Mouse (Mus musculus) heart, adult 2 months (tissue): ENCODE measurements around the gene Hnrnpa3. TPM values are rescaled to one million over a fixed set of nuclear protein-coding genes. Genes with fewer than 3 reads are reported as not detected.

Source experiments
- DNase-seq, 2 experiments: peaks; one replicate each; pipeline ENCODE4 v3.0.0; 2021
- H3K27ac ChIP-seq: fragments of 200-600 bp; 2 replicates; pipeline ENCODE4 v1.8.1; 2022
- H3K27me3 ChIP-seq: fragments of 200-500 bp; 2 replicates; pipeline ENCODE4 v1.6.1; 2012; ENCODE audit warnings: mild to moderate bottlenecking, low read length, inconsistent platforms, mixed read lengths; ENCODE audit not compliant: control insufficient read depth, insufficient read depth
- H3K36me3 ChIP-seq: fragments of 200-500 bp; 2 replicates; pipeline ENCODE4 v1.6.1; 2012; ENCODE audit warnings: low read length, inconsistent platforms; ENCODE audit not compliant: control insufficient read depth, insufficient read depth
- H3K4me1 ChIP-seq: fragments of 200-500 bp; 2 replicates; pipeline ENCODE4 v1.6.1; 2011; ENCODE audit warnings: low read length; ENCODE audit not compliant: control insufficient read depth, insufficient read depth
- H3K4me3 ChIP-seq: fragments of 200-600 bp; 2 replicates; pipeline ENCODE4 v1.8.1; 2022
- H3K79me2 ChIP-seq: fragments of 200-500 bp; replicated peaks from 2 replicates; pipeline ENCODE4 v1.6.1; 2012; ENCODE audit warnings: mild to moderate bottlenecking, inconsistent platforms, low read length, moderate library complexity, mixed read lengths; ENCODE audit not compliant: control insufficient read depth, insufficient read depth
- H3K9ac ChIP-seq: fragments of 200-500 bp; 2 replicates; pipeline ENCODE4 v1.6.1; 2012; ENCODE audit warnings: low read depth, mild to moderate bottlenecking, control low read depth, inconsistent platforms, low read length, mixed read lengths
- CTCF ChIP-seq: fragments of 200-600 bp; IDR thresholded peaks from 2 replicates; pipeline ENCODE4 v1.8.1; 2022; ENCODE audit warnings: antibody characterized with exemption, mild to moderate bottlenecking, moderate library complexity
- EP300 ChIP-seq: fragments of 200-500 bp; IDR thresholded peaks from 2 replicates; pipeline ENCODE4 v1.6.1; 2011; ENCODE audit warnings: low read depth, low read length, control low read depth; ENCODE audit not compliant: insufficient read depth
- POLR2A ChIP-seq: fragments of 200-500 bp; IDR thresholded peaks from 2 replicates; pipeline ENCODE4 v1.6.1; 2011; ENCODE audit warnings: mild to moderate bottlenecking, low read depth, low read length, control low read depth; ENCODE audit not compliant: insufficient read depth
- WGBS: fragments of 180-500 bp; shearing (Covaris S2); methylation state at CpG from one replicate; pipeline ENCODE4 v1.1.7; 2018; 5-methylcytosine and 5-hydroxymethylcytosine counted together
- intact Hi-C: fragments of 180-260 bp; cut with DNase I; formaldehyde crosslinking; loops from one replicate; pipeline ENCODE4 v1.15.1; 2025
- polyA plus RNA-seq: library from polyadenylated mRNA; depleted of rRNA; stranded (reverse); fragments of >200 nt; gene quantifications from 2 replicates; pipeline ENCODE4 v1.2.3, GENCODE M21; 2012
- total RNA-seq, 2 experiments: library from RNA; stranded (reverse); gene quantifications; 2 replicates each; pipeline ENCODE4 v1.2.3; 2021

Gene Hnrnpa3
- total and polyA plus RNA-seq, 3 experiments = 18.5 to 180 (median 177) TPM

- intact Hi-C loops = no loop called here
- TF ChIP-seq CTCF (no peak), POLR2A (no peak), EP300 (no peak)
- DNase-seq = no peak
- 60% methylated on average over 6 of the region's 6 CpGs for WGBS
- H3K79me2 ChIP-seq = no peaks in the 10 kb centered on the region
- H3K36me3 ChIP-seq = no peaks in the 10 kb centered on the region
- no peak overlapping the region for H3K9ac ChIP-seq
- peaks cover 2% of the 10 kb centered on the region; the same call in 1 of the 2 replicates for H3K4me1 ChIP-seq
- no peaks in the 10 kb centered on the region for H3K27me3 ChIP-seq
- no peak overlapping the region for H3K27ac ChIP-seq
- H3K4me3 ChIP-seq = no peak overlapping the region
These were observed 32.2 kb upstream of the Hnrnpa3 start for GRCm38 (mm10) chr2:75626597-75627440.

DNA sequence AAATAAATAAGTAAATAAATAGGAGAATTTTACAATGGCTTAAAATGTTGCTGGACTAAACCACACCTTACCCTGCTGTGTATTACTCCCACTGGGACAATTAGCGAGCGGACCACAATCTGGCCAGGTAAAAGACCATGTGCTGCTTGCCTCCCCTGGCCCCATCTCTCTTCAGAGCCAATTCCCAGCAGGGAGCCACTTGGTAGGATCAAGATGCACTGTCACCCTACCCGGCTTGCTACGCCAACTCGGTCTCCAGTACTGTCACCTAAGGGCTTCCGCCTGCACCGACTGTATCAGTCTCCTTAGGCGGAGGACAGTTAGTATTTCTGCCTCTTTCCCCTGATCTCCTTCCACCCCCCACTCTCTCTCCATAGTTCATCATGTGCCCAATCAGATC is 30.6 kb upstream of the Hnrnpa3 start:
- no peaks in the 10 kb centered on the region for H3K27me3 ChIP-seq
- DNase-seq = no peak
- H3K4me1 ChIP-seq = peaks cover 3% of the 10 kb centered on the region; the same call in 1 of the 2 replicates
- no peak for TF ChIP-seq CTCF
- TF ChIP-seq EP300 = no peak
- TF ChIP-seq POLR2A = no peak
- no peak overlapping the region for H3K9ac ChIP-seq
- H3K4me3 ChIP-seq = no peak overlapping the region
- H3K36me3 ChIP-seq = no peaks in the 10 kb centered on the region
- WGBS = 96% methylated on average over 8 of the region's 8 CpGs
- intact Hi-C loops = no loop called here
- no peaks in the 10 kb centered on the region for H3K79me2 ChIP-seq
- no peak overlapping the region for H3K27ac ChIP-seq

- WGBS = 52% methylated on average over 6 of the region's 6 CpGs
- Histone ChIP-seq H3K27me3 (no peaks in the 10 kb centered on the region), H3K36me3 (no peaks in the 10 kb centered on the region), H3K79me2 (no peaks in the 10 kb centered on the region), H3K27ac (no peak overlapping the region), H3K4me3 (no peak overlapping the region), H3K4me1 (peaks cover 3% of the 10 kb centered on the region; the same call in 1 of the 2 replicates), H3K9ac (no peak overlapping the region)
- intact Hi-C loops = no loop called here
- no peak for DNase-seq
- TF ChIP-seq EP300 (no peak), CTCF (no peak), POLR2A (no peak)
These were observed 27.6 kb upstream of the Hnrnpa3 start for GRCm38 (mm10) chr2:75631421-75631820.

- Histone ChIP-seq H3K27ac (no peak overlapping the region), H3K27me3 (no peaks in the 10 kb centered on the region), H3K79me2 (no peaks in the 10 kb centered on the region), H3K4me1 (peaks cover 3% of the 10 kb centered on the region; the same call in 1 of the 2 replicates), H3K9ac (no peak overlapping the region), H3K36me3 (no peaks in the 10 kb centered on the region), H3K4me3 (no peak overlapping the region)
- DNase-seq = no peak
- intact Hi-C loops = no loop called here
- no peak for TF ChIP-seq EP300
- WGBS = 47% methylated on average over 6 of the region's 6 CpGs
These were observed 27.0 kb upstream of the Hnrnpa3 start for GRCm38 (mm10) chr2:75632043-75632442.

GRCm38 (mm10) chr2:75632721-75633181 is 26.3 kb upstream of the Hnrnpa3 start:
- H3K36me3 ChIP-seq = no peaks in the 10 kb centered on the region
- no peaks in the 10 kb centered on the region for H3K79me2 ChIP-seq
- no peak overlapping the region for H3K4me3 ChIP-seq
- no peaks in the 10 kb centered on the region for H3K27me3 ChIP-seq
- intact Hi-C loops = no loop called here
- H3K4me1 ChIP-seq = peaks cover 3% of the 10 kb centered on the region; the same call in 1 of the 2 replicates
- no peak overlapping the region for H3K9ac ChIP-seq
- H3K27ac ChIP-seq = no peak overlapping the region
- TF ChIP-seq EP300 = no peak
- TF ChIP-seq POLR2A = no peak
- no peak for TF ChIP-seq CTCF
- no peak for DNase-seq
- 90% methylated on average over 12 of the region's 12 CpGs for whole genome bisulfite sequencing

GRCm38 (mm10) chr2:75633381-75633780 is 25.7 kb upstream of the Hnrnpa3 start:
- Histone ChIP-seq H3K27ac (no peak overlapping the region), H3K79me2 (no peaks in the 10 kb centered on the region), H3K4me3 (no peak overlapping the region), H3K4me1 (peaks cover 3% of the 10 kb centered on the region; the same call in 1 of the 2 replicates), H3K27me3 (no peaks in the 10 kb centered on the region), H3K36me3 (no peaks in the 10 kb centered on the region), H3K9ac (no peak overlapping the region)
- no peak for DNase-seq
- intact Hi-C loops = no loop called here
- 86% methylated on average over 6 of the region's 6 CpGs for WGBS
- TF ChIP-seq EP300 (no peak), POLR2A (no peak), CTCF (no peak)
